8 mouse cellular contexts compared by ENCODE assay signal in genomic region chr2:180893537-180894028, GRCm38 (mm10). TPM values are rescaled to one million over a fixed set of nuclear protein-coding genes. Genes with fewer than 3 reads are reported as not detected.
DNase-seq lines count a peak whose midpoint lies in the region; ATAC-seq and TF ChIP-seq lines count a peak whose summit lies in the region.

No protein-coding gene starts in this region.

- no peaks in the 10 kb centered on the region for H3K36me3 ChIP-seq in kidney, embryonic 15.5 days
- peaks cover 12% of the 10 kb centered on the region for H3K36me3 ChIP-seq in forebrain, embryonic 10.5 days (replicated peaks)
- H3K36me3 ChIP-seq in neural tube, embryonic 11.5 days (ENCODE audit: control insufficient read depth, insufficient read depth, low read length), result no peaks in the 10 kb centered on the region

- H3K4me2 ChIP-seq in kidney, embryonic 15.5 days, result peak overlapping the region; percentile 79
- H3K4me2 ChIP-seq in neural tube, embryonic 11.5 days (ENCODE audit: low read depth), result peak overlapping the region; percentile 69

- under 1% methylated on average over 50 of the region's 50 CpGs for WGBS in kidney, embryonic 15.5 days
- WGBS in forebrain, embryonic 10.5 days, result under 1% methylated on average over 50 of the region's 50 CpGs
- under 1% methylated on average over 48 of the region's 50 CpGs for WGBS in neural tube, embryonic 11.5 days

- peaks cover 53% of the 10 kb centered on the region for H3K4me1 ChIP-seq in kidney, embryonic 15.5 days
- no peaks in the 10 kb centered on the region for H3K4me1 ChIP-seq in brown adipose tissue, adult 24 weeks (ENCODE audit: control insufficient read depth, insufficient read depth, insufficient read length, low read length)
- H3K4me1 ChIP-seq in forebrain, embryonic 10.5 days, result peaks cover 85% of the 10 kb centered on the region
- peaks cover 27% of the 10 kb centered on the region for H3K4me1 ChIP-seq in neural tube, embryonic 11.5 days (ENCODE audit: control insufficient read depth, insufficient read depth, low read length)

- peaks cover 94% of the 10 kb centered on the region for H3K27me3 ChIP-seq in kidney, embryonic 15.5 days
- peaks cover 74% of the 10 kb centered on the region for H3K27me3 ChIP-seq in forebrain, embryonic 10.5 days (ENCODE audit: poor library complexity, severe bottlenecking)
- H3K27me3 ChIP-seq in neural tube, embryonic 11.5 days (ENCODE audit: control insufficient read depth, insufficient read depth, low read length), result peaks cover 23% of the 10 kb centered on the region; the same call in 1 of the 2 replicates

- intact Hi-C loops in left cerebral cortex, adult 2 months (cut with DNase I), result loop anchor here (1.0 to 10.0 kb wide), 2 partner anchors 68 to 309 kb away; partner anchors contain the start of genes Mrgbp and Ogfr

- H3K9me3 ChIP-seq in kidney, embryonic 15.5 days (replicated peaks), result no peaks in the 10 kb centered on the region
- no peaks in the 10 kb centered on the region for H3K9me3 ChIP-seq in forebrain, embryonic 10.5 days
- no peaks in the 10 kb centered on the region for H3K9me3 ChIP-seq in neural tube, embryonic 11.5 days (ENCODE audit: control insufficient read depth, low read length)

- H3K9ac ChIP-seq in kidney, embryonic 15.5 days, result no peak overlapping the region
- H3K9ac ChIP-seq in neural tube, embryonic 11.5 days (ENCODE audit: low read length), result peak overlapping the region; percentile 99

- H3K27ac ChIP-seq in kidney, embryonic 15.5 days, result no peak overlapping the region
- H3K27ac ChIP-seq in brown adipose tissue, adult 24 weeks (replicated peaks; ENCODE audit: low read depth, low read length), result no peak overlapping the region
- peak overlapping the region; percentile 99 for H3K27ac ChIP-seq in forebrain, embryonic 10.5 days
- peak overlapping the region; percentile 99 for H3K27ac ChIP-seq in left cerebral cortex, adult 2 months
- H3K27ac ChIP-seq in neural tube, embryonic 11.5 days (ENCODE audit: low read depth, low read length), result peak overlapping the region; percentile 96

- no peak for TF ChIP-seq CTCF in left cerebral cortex, adult 2 months (IDR thresholded peaks at IDR 0.05)

- DNase-seq in kidney, adult 11 months, result no peak
- no peak for DNase-seq in forebrain, embryonic 10.5 days (ENCODE audit: extremely low spot score, low spot score)
- peak; percentile 57 to 68 for DNase-seq in left cerebral cortex, adult 2 months (ENCODE audit: extremely low spot score in 1 of 2, low spot score in 2 of 2)
- DNase-seq in neural tube, embryonic 11.5 days (ENCODE audit: low spot score), result peak; percentile 68
- no peak for DNase-seq in frontal cortex, postnatal 25 days (ENCODE audit: low spot score in 2 of 2)
- no peak for DNase-seq in kidney, adult 9 months

- ATAC-seq in kidney, embryonic 15.5 days (replicated peaks; ENCODE audit: low FRiP score), result no peak
- peak; percentile 46 for ATAC-seq in neural tube, embryonic 11.5 days (ENCODE audit: insufficient read depth, low FRiP score, low TSS enrichment)

- peak overlapping the region; percentile 48 for H3K4me3 ChIP-seq in kidney, embryonic 15.5 days (replicated peaks)
- H3K4me3 ChIP-seq in brown adipose tissue, adult 24 weeks (ENCODE audit: insufficient read depth, low read depth, low read length), result peak overlapping the region; percentile 53
- H3K4me3 ChIP-seq in forebrain, embryonic 10.5 days, result peak overlapping the region; percentile 88
- H3K4me3 ChIP-seq in left cerebral cortex, adult 2 months, result peak overlapping the region; percentile 68
- H3K4me3 ChIP-seq in neural tube, embryonic 11.5 days (ENCODE audit: low read depth, low read length), result peak overlapping the region; percentile 84

RNA-seq across cellular contexts. Expression of gene Ythdf1, which starts 27.2 kb away (rescaled TPM):
- 58.2 and 61.6 TPM in 2 replicates for polyA plus RNA-seq in kidney, embryonic 15.5 days (2015; fragmentation: Nextera tagmentation; extraction: Ambion mirVana)
- 17.6 and 25.7 TPM in 2 replicates for polyA plus RNA-seq in brown adipose tissue, adult 24 weeks (2012; ENCODE audit: insufficient read depth, insufficient read length, missing spikeins)
- polyA plus RNA-seq in forebrain, embryonic 10.5 days (2016; fragmentation: Nextera tagmentation; extraction: Ambion mirVana), result 47.4 and 56.6 TPM in 2 replicates
- total RNA-seq in left cerebral cortex, adult 2 months (2021), result 10 to 100 TPM; 50.5 to 60.8 TPM
- polyA plus RNA-seq in neural tube, embryonic 11.5 days (2014; fragmentation: Nextera tagmentation; extraction: Ambion mirVana), result 75.7 and 77.9 TPM in 2 replicates

RNA-seq across cellular contexts. Expression of gene Birc7, which starts 35.2 kb away (rescaled TPM):
- polyA plus RNA-seq in kidney, embryonic 15.5 days (2015; fragmentation: Nextera tagmentation; extraction: Ambion mirVana), result not detected in 2 replicates
- not detected in 2 replicates for polyA plus RNA-seq in brown adipose tissue, adult 24 weeks (2012; ENCODE audit: insufficient read depth, insufficient read length, missing spikeins)
- polyA plus RNA-seq in forebrain, embryonic 10.5 days (2016; fragmentation: Nextera tagmentation; extraction: Ambion mirVana), result 0.54 and 0.56 TPM in 2 replicates
- total RNA-seq in left cerebral cortex, adult 2 months (2021), result under 1 TPM in 1 of 2 experiments, not detected in 1; 0.23 TPM
- 0.25 and 0.46 TPM in 2 replicates for polyA plus RNA-seq in neural tube, embryonic 11.5 days (2014; fragmentation: Nextera tagmentation; extraction: Ambion mirVana)

Comparison
In these comparisons a context has a peak if more than half of its experiments do, and no peak if none do; other contexts are left out.
1. H3K27ac ChIP-seq: peak in forebrain, embryonic 10.5 days (single experiment), left cerebral cortex, adult 2 months (single experiment) and neural tube, embryonic 11.5 days (single experiment); none in kidney, embryonic 15.5 days (single experiment) and brown adipose tissue, adult 24 weeks (single experiment).
2. DNase-seq: peak in left cerebral cortex, adult 2 months (2 of 2) and neural tube, embryonic 11.5 days (single experiment); none in kidney, adult 11 months (single experiment), forebrain, embryonic 10.5 days (single experiment), frontal cortex, postnatal 25 days (0 of 2) and kidney, adult 9 months (single experiment).
3. Peak in every context shown above with its lines, with median percentiles within 50 percentile points of each other: H3K4me3 ChIP-seq.